Mouse (Mus musculus): ENCODE measurements at regions not wholly inside any gene's neighbourhood (a gene's known extent, or its start where the extent isn't known, plus 50 kb on each side); places are given as distances from the start of the nearest gene placed in this dataset.

- TF ChIP-seq CTCF (IDR thresholded peaks at IDR 0.05; ENCODE audit: low read depth, low read length) (no peak), POLR2A (IDR thresholded peaks at IDR 0.05; ENCODE audit: borderline replicate concordance, low read depth, low read length) (no peak)
These were observed 65.9 kb upstream of the Otud4 start for GRCm38 (mm10) chr8:79573491-79573890.
